Mouse (Mus musculus) kidney, adult 2 months (tissue): ENCODE measurements around the gene Hoxd3.

Experiments used
- CTCF ChIP-seq: fragments of 200-500 bp; conservative IDR thresholded peaks from 2 replicates; pipeline ENCODE4 v1.5.1; 2011; ENCODE audit warnings: low read depth, mild to moderate bottlenecking, control low read depth, low read length, moderate library complexity, mixed read lengths; ENCODE audit not compliant: insufficient read depth, insufficient read length
- POLR2A ChIP-seq: fragments of 200-500 bp; IDR thresholded peaks from one replicate; pipeline ENCODE4 v1.6.1; 2011; ENCODE audit warnings: low read depth, low read length, control low read depth

- TF ChIP-seq CTCF (no peak), POLR2A (no peak)
Measured at GRCm38 (mm10) chr2:74777536-74778275, 66.0 kb downstream of the Hoxd3 start.
